Mouse (Mus musculus): ENCODE measurements at regions not wholly inside any gene's neighbourhood (a gene's known extent, or its start where the extent isn't known, plus 50 kb on each side); places are given as distances from the start of the nearest gene placed in this dataset.

GRCm38 (mm10) chr5:97654414-97654813 lies 197.6 kb upstream of the Gk2 start:
- TF ChIP-seq CTCF (IDR thresholded peaks at IDR 0.05; ENCODE audit: low read depth) (no peak), EP300 (IDR thresholded peaks at IDR 0.05; ENCODE audit: low read depth) (no peak)

All from liver, embryonic 14.5 days (tissue).